Mouse (Mus musculus): ENCODE measurements around the gene Rasgrp1.

DNA sequence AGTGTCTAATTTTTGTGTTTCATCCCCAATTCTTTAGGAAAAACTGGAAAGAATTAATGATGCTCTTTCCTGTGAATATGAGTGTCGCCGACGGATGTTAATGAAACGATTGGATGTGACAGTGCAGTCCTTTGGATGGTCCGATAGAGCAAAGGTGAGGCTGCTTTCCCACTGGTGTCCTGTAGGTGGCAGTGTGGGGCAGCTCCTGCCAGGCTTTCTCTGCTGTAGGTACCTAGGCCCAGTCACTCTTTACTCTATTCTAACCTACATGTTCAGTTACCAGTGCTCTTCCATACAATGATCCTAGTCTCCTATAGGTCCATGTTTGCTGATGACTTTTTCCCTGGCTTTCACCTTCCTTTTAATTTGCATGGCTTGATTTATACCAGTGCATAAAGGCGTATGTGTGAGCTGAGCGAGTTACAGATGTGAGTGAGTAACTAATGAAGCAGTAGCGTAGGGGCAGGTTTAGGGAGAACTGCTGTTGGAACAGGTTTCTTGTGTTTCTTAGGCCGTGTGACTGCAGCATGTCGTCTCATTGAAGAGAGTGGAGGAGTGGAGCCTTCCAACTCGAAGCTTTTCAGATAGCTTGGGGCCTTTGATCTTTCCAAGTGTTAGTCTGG lies 78.9 kb downstream of the Rasgrp1 start:
- TF ChIP-seq CTCF (IDR thresholded peaks at IDR 0.05; ENCODE audit: low read depth), result peak; percentile 96
- no peak for TF ChIP-seq EP300 (optimal IDR thresholded peaks at IDR 0.05)

Measured in stomach, postnatal 0 days (tissue).